Mouse (Mus musculus): Measurements from ENCODE around the gene Spryd3.
"Not testable (repeated sequence)": the region's sequence is repeated elsewhere in the genome, so short reads cannot be mapped to it uniquely, and the experiment has no call there.

Spryd3 gene

DNA sequence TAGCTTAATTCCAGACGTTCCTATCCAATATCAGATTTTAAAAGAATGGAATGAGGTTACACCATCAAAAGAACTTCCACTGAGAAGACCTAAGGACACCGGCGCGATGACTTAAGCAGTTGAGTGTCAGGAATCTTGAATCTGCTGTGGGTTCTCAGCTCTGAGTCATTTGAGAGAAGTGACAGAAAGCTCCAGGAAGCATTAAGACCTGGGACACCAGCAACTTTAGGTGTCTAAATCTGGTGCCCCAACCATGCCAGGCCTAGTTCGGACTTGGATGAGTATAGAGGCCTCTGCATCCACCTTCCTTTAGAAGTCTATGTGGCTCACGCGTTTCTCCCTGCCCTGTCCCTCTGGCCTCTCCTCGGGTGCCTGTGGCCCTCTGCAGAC, 36.3 kb downstream of the Spryd3 start:
- DNase-seq (ENCODE audit: low spot score in 2 of 2) = no peak

DNA sequence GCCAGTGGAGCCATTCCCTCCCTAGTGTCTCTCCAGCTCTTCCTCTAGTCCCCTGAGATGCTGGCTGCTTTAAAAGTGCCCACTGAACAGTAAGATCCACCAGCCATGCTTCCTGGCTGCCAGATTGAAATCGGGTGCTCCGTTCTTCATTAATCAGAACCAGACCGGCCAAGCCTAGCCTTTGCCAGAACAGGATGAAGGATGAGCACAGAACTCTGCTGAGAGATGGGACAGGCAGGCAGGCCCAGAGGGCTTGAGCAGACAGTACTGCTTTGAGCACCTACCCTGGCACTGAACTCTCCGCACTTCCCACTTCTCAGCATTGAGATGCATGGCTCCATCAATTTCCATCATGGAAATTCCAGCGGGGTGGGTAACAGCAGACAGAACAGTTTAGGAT, 36.8 kb downstream of the Spryd3 start:
- DNase-seq (ENCODE audit: low spot score in 2 of 2) = no peak

DNA sequence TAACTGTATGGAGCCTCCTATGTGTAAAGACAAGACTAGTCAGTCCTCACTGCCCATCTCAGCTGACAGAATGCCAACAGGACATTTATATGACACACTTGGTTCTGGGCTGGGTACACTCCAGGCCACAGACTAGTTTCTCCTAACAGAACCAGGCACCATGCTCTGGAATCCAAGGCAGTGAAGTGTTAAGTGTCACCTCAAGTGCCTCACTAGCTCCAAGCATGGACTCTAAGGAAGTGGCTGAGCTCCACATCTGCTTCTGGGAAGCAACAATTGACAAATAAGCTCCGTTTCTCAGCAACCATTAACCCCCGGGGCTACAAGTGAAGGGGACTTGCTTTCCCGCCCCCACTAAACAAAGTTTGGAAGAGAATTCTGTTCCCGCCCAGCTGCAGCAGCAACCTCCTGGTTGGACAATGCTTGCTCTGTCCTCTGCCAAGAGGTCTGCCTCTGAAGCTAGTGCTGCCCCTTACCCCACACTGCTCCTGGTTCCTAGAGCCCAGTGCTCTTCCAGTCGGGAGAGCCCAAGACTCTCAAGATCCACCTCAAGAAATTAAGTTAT, 38.0 kb downstream of the Spryd3 start:
- DNase-seq (ENCODE audit: low spot score in 2 of 2) = no peak

DNA sequence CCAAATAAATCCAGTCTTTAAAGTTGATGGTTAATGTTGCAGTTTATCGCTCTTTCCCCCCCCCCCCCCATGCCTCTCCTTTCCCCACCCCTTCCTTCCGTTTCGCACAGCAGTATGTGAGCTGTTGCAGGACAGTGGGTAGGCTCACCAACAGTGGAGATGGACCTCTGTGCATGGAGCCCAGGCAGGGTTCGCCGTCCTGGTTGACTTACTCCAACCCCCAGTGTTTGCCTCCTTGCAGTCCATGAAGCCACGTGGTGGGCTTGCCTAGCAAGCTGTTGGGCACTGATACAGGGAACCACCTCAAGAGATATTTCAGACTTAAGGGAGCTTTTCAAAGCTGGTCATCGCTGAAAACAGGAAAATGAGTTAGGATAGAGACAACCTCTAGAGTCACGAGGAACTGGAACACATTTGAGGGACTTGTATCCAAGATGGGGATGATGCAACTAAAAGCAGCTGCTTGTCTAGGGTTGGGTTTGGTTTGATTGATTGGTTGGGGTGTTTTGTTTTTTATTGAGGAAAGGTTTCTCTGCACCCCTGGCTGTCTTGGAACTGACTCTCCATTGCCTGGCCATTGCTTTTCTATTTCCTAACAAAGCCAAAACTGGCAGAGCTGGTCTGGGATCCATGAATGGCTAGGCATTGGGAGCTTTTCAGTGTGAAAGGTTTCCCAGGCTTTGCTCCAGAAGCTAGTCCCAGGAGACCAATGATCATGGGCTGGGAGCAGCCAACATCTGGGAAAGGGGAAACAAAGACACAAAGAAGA, 38.7 kb downstream of the Spryd3 start:
- DNase-seq (ENCODE audit: low spot score in 2 of 2) = no peak

DNA sequence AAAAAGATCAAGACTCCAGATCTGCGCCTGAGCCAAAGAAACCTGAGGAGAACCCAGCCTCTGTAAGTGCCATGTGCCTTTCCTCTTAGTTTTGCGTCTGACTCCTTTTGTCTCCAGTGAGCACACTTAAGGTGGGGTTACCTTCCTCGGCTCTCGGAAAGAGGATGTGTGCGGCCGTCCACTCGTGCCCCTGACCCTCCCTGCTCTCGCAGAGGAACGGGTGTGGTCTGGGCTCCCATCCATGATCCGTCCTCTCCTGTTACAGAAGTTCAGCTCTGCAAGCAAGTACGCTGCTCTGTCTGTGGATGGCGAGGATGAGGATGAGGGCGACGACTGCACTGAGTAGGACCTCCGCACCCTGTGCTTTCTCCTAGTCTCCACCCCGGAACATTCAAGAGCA, 41.0 kb downstream of the Spryd3 start:
- DNase-seq (ENCODE audit: low spot score in 2 of 2) = no peak

DNA sequence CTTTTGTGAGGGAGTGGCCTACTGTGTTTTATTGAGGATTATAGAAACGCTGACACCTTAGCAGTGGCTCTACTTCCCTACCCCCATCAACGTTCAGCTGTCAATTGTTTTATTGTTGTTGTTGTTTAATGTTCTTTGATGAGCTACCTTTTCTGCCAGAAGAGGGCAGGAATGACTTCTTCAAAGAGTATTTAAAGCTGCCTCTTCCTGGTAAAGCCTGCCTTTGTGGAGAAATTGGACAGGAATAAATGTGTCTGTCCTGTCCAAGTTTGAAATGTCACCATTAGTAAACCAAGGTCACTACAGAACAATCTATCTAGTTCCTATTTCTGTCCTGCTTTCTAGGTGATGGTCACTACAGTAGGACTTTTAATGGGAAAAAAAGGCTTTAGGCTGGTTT, 41.9 kb downstream of the Spryd3 start:
- DNase-seq (ENCODE audit: low spot score in 2 of 2) = no peak

DNA sequence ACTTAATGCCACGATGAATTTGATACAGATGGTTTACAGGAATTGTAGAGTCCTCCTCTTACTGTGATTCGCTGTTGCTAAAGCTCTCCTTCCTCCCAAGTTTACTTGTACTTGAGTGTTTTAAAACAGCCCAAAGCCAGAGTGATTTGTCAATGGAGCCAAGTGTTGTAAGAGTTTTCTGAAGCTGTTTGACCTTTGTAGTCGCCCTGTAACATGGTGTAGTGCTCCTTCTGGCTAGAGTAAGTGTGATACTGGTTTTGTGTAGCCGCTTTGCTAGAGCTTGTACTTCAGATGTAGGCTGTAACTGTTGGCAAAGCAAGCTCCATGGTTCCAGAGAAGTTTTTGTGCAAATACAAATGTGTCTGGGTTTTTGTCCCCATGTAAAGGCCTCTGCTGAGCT, 43.8 kb downstream of the Spryd3 start:
- no peak for DNase-seq (ENCODE audit: low spot score in 2 of 2)

DNA sequence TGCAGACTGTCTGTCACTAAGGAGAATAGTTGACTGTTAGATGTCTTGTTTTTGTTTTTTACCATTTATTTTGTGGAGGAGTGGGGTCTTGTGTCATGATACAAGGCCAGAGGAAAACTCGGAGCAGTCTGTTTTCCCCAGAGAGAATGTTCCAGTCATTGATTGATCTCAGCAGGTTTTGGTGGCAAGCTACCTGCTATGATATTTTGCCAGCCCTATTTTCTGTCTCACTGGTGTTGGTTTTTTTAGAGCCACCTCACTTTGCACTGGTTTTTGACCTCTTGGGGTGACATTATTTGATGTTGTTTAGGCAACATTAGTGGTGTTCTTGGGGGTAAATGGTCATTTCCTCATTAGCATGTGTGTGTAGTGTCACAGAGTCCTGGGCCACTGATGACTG, 44.3 kb downstream of the Spryd3 start:
- DNase-seq (ENCODE audit: low spot score in 2 of 2) = no peak

DNA sequence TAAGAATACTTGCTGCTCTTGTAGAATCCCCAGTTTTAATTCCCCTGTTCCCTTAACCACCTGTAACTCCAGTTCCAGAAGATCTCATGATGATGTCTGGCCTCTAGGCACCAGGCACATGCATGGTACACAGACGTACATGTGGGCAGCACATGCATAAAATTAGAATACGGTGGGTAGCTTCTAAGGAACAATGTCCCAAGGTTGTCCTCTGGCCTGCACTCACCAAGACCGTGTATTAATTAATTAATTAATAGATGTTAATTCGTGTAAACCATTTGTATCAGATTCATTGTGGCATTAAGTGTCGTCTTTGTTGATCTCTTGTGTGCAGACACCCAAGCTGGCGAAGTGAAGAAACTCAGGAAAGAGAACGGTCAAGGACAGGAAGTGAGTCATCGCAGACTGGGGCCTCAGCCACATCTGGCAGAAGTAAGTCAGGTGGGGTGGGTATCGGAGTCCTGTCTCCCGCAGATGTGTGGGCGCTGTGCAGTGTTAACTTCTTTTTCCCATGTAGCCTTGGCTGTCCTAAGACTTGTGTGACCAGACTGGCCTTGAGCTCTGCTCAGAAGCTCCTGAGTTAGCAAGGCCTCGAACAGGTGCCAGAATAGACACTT, 44.9 kb downstream of the Spryd3 start:
- DNase-seq (ENCODE audit: low spot score in 2 of 2) = no peak

DNA sequence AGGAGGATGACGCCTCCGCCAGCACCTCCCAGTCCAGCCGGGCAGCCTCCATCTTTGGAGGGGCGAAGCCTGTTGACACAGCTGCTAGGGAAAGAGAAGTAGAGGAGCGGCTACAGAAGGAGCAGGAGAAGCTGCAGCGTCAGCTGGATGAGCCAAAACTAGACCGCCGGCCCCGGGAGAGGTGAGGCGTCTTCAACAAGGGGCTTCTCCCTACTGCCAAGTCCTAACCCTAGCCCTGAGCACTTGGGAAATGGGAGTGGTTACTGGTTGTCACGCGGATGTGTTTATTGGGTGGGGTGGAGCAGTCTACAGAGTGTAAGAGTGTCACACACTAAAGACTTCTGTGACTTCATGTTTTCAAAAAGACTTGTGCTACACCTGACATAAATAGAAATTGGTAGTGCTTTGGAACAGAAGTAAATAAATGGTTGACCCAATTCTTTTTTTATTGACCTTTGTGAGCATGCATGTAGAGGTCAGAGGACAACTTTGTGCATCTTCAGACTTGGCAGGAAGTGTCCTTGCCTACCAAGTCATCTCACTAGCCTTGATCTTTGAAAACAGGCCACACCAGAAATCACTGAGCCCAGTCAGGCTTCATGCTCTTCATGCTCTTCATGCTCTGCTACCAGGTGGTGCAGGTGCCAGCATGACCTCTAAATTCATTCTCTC, 46.0 kb downstream of the Spryd3 start:
- no peak for DNase-seq (ENCODE audit: low spot score in 2 of 2)

DNA sequence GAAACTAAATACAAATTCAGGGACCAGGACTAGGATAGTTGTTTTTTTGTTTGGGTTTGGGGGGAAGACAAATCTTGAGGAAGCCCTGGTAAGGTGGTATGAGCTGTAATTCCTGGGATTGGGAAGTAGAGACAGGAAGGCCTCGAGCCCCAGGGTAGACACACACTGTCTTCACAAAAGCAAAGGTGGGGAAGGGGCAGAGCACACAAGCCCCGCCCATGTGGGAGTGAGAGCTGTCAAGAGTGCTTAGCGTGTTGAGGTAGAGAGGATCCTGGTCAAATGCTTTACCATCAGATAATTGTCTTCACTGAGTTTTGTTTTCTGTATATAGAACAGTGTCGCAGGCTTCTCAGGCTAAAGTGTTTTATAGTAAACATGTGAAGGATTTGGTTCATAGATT, 53.0 kb downstream of the Spryd3 start:
- no peak for DNase-seq (ENCODE audit: low spot score in 2 of 2)

DNA sequence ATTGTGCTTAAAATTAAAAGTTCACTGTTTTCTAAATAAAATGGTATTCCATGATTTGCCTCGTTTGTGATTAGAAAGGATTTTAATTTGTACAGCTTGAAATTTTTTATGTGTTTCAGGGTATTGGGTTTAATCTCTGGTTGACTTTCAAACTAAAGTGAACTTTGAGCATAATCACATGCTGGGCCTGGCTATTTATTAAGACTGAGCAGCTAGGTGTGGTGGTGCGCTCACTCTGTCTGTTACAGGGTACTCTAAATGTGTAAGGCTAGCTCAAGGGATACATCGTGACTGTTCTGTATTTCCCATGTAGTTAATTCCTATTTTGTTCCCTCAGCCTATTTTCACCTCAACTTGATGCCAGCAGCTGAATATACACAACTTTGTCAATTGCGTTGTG, 53.9 kb downstream of the Spryd3 start:
- no peak for DNase-seq (ENCODE audit: low spot score in 2 of 2)

DNA sequence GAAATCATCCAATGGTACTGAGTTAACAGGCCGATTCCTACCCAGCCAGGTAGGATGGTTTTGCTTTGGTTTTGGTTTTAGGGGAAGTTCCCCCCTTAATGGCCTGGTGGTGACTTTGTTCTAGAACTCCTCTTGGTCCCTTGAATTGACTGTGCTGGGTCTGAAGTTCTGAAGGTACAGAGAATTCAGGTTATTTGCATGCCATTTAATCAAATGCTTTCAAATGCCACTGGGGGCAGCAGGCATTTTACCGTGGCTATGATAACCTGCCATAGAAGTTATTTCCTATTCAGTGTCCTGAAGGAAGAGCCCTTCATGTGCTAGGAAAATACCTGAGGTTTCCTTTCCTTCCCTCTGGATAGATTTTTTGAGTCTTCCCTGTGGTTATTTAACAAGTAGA, 55.6 kb downstream of the Spryd3 start:
- no peak for DNase-seq (ENCODE audit: low spot score in 2 of 2)

DNA sequence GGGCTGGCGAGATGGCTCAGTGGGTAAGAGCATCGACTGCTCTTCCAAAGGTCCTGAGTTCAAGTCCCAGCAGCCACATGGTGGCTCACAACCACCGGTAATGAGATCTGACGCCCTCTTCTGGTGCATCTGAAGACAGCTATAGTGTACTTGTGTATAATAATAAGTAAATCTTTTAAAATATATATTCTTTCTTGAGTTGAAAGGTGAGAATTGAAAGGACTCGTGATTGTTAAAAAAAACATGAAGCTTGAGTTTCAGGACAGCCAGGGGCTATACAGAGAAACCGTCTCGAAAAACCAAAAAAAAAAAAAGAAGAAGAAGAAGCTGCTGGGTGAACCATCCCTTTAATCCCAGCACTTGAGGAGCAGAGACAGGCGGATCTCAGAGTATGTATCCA, 56.1 kb downstream of the Spryd3 start:
- DNase-seq (ENCODE audit: low spot score in 2 of 2) = not testable (repeated sequence)

DNA sequence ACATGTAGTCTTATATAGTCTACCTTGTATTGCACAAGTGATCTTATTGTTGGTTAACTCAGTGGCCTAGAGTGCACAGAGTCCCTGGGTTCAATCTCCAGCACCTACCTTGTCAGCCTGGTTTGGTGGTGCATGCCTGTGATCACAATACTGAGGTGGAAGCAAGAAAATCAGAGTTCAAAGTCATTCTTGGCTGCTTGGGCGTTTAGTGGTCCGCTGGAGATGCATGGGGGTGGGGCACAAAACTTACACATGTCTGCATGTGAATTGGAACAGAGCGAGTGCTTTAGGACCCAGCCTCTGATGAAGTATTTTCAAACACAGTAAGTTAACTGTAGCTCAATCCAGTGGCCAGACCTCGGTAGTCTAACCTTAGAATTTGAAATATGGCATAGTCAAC, 56.8 kb downstream of the Spryd3 start:
- no peak for DNase-seq (ENCODE audit: low spot score in 2 of 2)

DNA sequence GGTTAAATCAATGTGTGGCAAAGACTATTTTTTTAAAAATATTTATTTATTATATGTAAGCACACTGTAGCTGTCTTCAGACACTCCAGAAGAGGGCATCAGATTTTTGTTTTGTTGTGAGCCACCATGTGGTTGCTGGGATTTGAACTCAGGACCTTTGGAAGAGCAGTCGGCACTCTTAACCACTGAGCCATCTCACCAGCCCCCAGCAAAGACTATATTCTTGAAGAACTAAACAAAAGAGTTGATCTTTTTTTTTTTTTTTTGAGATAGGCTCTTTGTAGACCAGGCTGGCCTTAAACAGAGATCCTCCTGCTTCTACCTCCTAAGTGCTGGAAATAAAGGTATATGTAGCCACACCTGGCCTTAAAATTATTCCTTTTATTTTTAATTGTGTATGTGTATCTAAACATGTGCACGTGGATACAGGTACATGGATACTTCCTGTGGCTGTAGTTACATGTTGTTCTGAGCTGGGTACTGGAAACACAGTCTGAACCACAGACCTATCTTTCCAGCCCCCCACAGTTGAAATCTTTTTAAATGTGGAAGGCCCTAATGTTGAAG, 58.8 kb downstream of the Spryd3 start:
- no peak for DNase-seq (ENCODE audit: low spot score in 2 of 2)

DNA sequence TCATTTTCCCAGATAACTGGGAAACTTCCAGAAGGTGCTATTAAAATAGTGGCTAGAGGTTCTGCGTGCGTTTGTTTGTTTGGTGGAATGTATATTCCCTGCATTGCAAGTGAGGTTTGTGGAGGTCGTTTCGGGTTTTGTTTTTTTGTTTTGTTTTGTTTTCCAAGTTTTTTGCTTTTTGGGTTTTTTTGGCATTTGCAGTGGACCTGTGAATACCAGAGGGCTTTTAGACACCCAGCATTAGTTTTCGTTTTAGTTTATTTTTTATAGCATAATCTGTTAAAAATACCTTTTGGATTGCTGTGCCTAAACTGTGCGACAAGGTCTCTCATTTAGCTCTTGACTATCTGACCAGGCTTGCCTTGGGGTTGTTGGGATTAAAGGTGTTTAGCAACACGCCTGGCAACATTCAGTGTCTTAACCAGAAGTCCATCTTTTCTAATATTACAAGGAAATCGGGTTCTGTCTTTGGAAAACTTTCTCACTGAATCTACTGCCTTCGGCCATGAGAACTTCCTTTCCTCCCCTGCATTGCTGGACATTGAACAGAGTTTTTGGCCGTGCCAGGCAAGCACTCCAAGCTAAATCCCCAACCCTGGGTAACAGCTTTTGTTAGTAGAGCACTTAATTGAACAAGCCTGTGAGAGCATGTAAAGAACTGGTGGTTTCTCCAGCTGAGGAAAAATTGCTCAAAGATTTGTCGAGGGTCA, 61.0 kb downstream of the Spryd3 start:
- DNase-seq (ENCODE audit: low spot score in 2 of 2) = no peak

DNA sequence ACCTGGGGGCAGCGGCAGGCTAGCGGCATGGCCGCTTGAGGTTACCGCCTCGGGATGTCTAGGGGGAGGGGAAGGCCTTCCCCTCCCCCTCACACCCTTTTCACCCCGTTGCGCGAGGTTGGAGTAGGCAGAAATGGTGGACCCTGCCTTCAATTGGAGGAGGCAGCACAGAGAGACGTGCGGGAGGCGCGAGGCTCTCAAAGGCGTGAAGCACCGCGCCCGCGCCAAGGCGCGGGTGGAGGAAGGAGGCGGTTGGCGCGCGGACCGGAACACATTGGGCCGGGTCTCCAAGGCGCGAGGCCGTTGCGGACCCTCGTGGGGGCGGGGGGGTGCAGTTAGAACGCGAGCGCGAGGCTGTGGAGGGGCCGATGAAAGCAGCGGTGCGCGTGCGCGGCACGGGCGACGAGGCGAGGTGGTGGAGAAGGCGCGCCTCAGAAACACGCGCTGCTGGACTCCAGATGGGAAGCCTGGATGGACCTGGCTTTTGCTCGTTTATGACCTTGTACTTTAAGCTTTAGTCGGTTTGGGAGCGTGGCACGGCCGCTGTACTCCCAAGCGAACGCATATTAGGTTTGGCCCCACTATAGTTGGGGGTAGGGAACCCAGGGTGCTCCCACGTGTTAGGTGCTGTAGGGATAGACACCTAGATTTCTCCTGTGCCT, 61.8 kb downstream of the Spryd3 start:
- DNase-seq (ENCODE audit: low spot score in 2 of 2) = peak in 1 of 2 experiments; percentile 52

DNA sequence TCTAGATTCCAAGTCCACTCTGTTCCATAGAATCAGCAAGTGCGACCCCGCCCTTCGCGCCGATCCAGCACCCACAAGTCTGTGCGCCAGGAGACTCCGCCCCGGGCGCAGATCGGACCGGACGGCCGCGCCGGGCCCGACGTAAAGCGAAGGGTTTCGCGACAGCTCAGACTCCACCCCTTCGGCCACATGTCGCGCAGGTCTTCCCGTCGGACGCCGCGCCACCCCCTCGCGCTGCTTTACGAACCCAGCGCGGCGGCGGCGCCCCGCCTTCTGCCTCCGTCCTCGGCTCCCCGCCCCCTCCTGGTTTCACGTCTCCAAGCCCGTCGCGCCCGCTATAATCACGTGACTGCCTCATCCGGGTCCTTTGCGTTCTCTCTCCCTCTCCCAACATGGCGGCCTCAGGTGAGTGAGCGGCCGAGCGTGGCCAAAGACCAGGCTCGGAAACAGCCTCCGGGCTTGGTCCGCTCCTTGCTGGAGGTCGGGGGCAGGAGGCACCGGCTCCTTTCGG, 62.4 kb downstream of the Spryd3 start, which contains the start of gene Eif4b:
Gene Eif4b (plus strand): TSS at position 215 of the 511 bp plus-strand sequence.
- peak; percentile 98 to 99 for DNase-seq (ENCODE audit: low spot score in 2 of 2)

DNA sequence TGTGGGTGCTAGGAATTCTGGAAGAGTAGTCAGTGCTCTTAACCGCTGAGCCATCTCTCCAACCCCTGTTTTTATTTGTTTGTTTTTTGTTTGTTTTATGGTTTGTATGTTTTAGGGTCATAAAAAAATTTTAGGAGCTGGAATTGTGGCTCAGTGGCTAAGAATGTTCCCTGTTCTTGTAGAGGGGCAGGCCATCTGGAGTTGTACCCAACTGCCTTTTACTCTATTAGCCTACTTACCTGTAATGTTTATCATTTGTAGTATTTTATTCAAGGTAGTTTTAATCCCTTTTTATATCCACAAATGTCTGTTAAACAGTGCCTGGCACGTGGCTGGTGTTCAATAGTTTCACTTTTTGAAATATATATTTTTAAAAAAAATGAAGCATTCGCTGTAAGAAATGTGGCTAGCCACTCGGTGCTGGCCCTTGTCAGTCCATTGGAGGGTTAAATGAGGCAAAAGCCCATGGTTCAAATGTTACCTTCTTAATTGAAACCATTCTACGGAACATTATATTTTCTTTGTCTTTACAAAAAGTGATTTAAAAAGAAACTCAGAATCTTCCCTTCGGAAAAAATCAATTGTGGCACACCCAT, 63.0 kb downstream of the Spryd3 start:
- DNase-seq (ENCODE audit: low spot score in 2 of 2) = no peak
